Mouse (Mus musculus) heart, embryonic 14.5 days (tissue): Measurements from ENCODE around the gene Ankle2. TPM values are rescaled to one million over a fixed set of nuclear protein-coding genes. Genes with fewer than 3 reads are reported as not detected.

Experiments used
- ATAC-seq: fragments of 200-750 bp; cut with Nextera tagmentation; 2 replicates; pipeline ENCODE4 v1.8.0; 2017; ENCODE audit warnings: low read depth, moderate TSS enrichment; ENCODE audit not compliant: insufficient number of reproducible peaks, insufficient read depth, low FRiP score
- H3K27ac ChIP-seq, 2 experiments: fragments of 200-500 bp in 1 of 2; fragments of 300-500 bp in 1 of 2; sonication (generic) in 1 of 2; replicated peaks in 1 of 2; 2 replicates each; pipeline ENCODE4 v1.5.1; 2012 to 2014; ENCODE audit warnings: low read depth in 2 of 2, low read length in 2 of 2, control low read depth in 1 of 2, mild to moderate bottlenecking in 1 of 2, mixed read lengths in 1 of 2; ENCODE audit not compliant: control insufficient read depth in 1 of 2, insufficient read depth in 1 of 2
- H3K27me3 ChIP-seq: fragments of 300-500 bp; sonication (generic); 2 replicates; pipeline ENCODE4 v1.6.1; 2014; ENCODE audit warnings: mild to moderate bottlenecking, low read length, control low read depth; ENCODE audit not compliant: control insufficient read depth, insufficient read depth
- H3K36me3 ChIP-seq: fragments of 300-500 bp; sonication (generic); 2 replicates; pipeline ENCODE4 v1.6.1; 2014; ENCODE audit warnings: mild to moderate bottlenecking, control low read depth, low read length, mixed read lengths; ENCODE audit not compliant: control insufficient read depth, insufficient read depth
- H3K4me1 ChIP-seq, 2 experiments: fragments of 200-500 bp in 1 of 2; fragments of 300-500 bp in 1 of 2; sonication (generic) in 1 of 2; 2 replicates each; pipeline ENCODE4 v1.6.1; 2012 to 2014; ENCODE audit warnings: low read length in 2 of 2, control low read depth in 1 of 2, mixed read lengths in 1 of 2; ENCODE audit not compliant: control insufficient read depth in 2 of 2, insufficient read depth in 2 of 2
- H3K4me2 ChIP-seq: fragments of 300-500 bp; sonication (generic); 2 replicates; pipeline ENCODE4 v1.6.1; 2014; ENCODE audit warnings: mild to moderate bottlenecking, low read length
- H3K4me3 ChIP-seq, 2 experiments: fragments of 200-500 bp in 1 of 2; fragments of 300-500 bp in 1 of 2; sonication (generic) in 1 of 2; 2 replicates each; pipeline ENCODE4 v1.5.1; 2012 to 2014; ENCODE audit warnings: low read length in 2 of 2, mild to moderate bottlenecking in 2 of 2, control low read depth in 1 of 2, low read depth in 1 of 2, moderate library complexity in 1 of 2; ENCODE audit not compliant: control insufficient read depth in 1 of 2, insufficient read depth in 1 of 2
- H3K9ac ChIP-seq: fragments of 300-500 bp; sonication (generic); 2 replicates; pipeline ENCODE4 v1.6.1; 2014; ENCODE audit warnings: mild to moderate bottlenecking, low read length
- H3K9me3 ChIP-seq: fragments of 300-500 bp; sonication (generic); 2 replicates; pipeline ENCODE4 v1.6.1; 2016; ENCODE audit warnings: low read length, control low read depth; ENCODE audit not compliant: control insufficient read depth
- WGBS: fragments of 180-500 bp; shearing (Covaris S2); extraction: QIAGEN DNeasy Blood & Tissue Kit; methylation state at CpG from one replicate; pipeline ENCODE4 v1.1.7; 2014; 5-methylcytosine and 5-hydroxymethylcytosine counted together
- polyA plus RNA-seq: library from polyadenylated mRNA; unstranded; fragments of >200 nt; fragmentation: Nextera tagmentation; extraction: Ambion mirVana; gene quantifications from 2 replicates; pipeline ENCODE4 v1.2.1, GENCODE M21; 2014

The Ankle2 gene
- polyA plus RNA-seq, 1 experiment from 2014 or later, result 25.4 TPM

GRCm38 (mm10) chr5:110269141-110270101, 38.6 kb downstream of the Ankle2 start, which contains the start of gene Pgam5:
Pgam5 (minus strand) TSS chr5:110269913.
- Histone ChIP-seq H3K9me3 (no peaks in the 10 kb centered on the region), H3K4me3 (peak within 1 kb of the TSS; percentile 86 to 97), H3K4me1 (peaks cover 3 to 8% of the 10 kb centered on the region in 2 experiments; a peak in 3 of 4 replicates), H3K36me3 (peaks cover 33% of the 10 kb centered on the region), H3K4me2 (peak within 1 kb of the TSS; percentile 94), H3K27me3 (no peaks in the 10 kb centered on the region), H3K9ac (peak within 1 kb of the TSS; percentile 96), H3K27ac (peak within 1 kb of the TSS in 1 of 2 experiments; percentile 71; a peak in 3 of 4 replicates)
- ATAC-seq, result peak; percentile 84
- WGBS, result 1% methylated on average over 52 of the region's 66 CpGs

DNA sequence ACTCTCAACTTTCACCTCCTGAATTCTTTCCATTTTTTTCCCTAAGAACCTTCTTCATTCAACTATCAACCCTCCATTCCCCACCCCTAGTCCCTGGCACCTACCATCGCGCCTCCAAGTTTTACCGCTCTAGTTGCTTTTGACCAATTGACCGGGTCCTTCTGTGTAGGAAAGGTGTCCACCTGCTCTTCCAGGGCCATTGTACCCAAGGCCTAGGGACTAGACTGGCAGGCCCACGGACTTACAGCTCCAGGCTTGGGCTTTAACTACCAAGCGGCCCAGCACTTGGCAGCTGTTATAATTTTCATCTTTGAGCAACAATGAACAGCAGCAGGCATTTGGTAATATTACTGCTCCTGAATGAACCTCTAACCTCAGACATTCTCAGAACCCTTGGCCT, 39.4 kb downstream of the Ankle2 start:
- no peak overlapping the region for H3K4me2 ChIP-seq

GRCm38 (mm10) chr5:110274147-110274546, 43.3 kb downstream of the Ankle2 start:
- 75% methylated on average over 4 of the region's 4 CpGs for WGBS
- Histone ChIP-seq H3K27me3 (no peaks in the 10 kb centered on the region), H3K9me3 (no peaks in the 10 kb centered on the region), H3K9ac (no peak overlapping the region), H3K4me2 (no peak overlapping the region), H3K36me3 (no peaks in the 10 kb centered on the region), H3K4me1 (no peaks in the 10 kb centered on the region), H3K4me3 (no peak overlapping the region), H3K27ac (no peak overlapping the region)
- ATAC-seq, result no peak

More for the DNA sequence above, 39.4 kb downstream of the Ankle2 start:
- H3K27me3 ChIP-seq, result no peaks in the 10 kb centered on the region
- no peak overlapping the region for H3K27ac ChIP-seq
- H3K4me1 ChIP-seq, result peaks cover 3 to 8% of the 10 kb centered on the region in 2 experiments; a peak in 3 of 4 replicates
- no peak overlapping the region for H3K9ac ChIP-seq
- WGBS, result 92% methylated on average over 6 of the region's 6 CpGs
- no peaks in the 10 kb centered on the region for H3K9me3 ChIP-seq
- no peak for ATAC-seq
- peaks cover 25% of the 10 kb centered on the region for H3K36me3 ChIP-seq
- H3K4me3 ChIP-seq, result no peak overlapping the region

DNA sequence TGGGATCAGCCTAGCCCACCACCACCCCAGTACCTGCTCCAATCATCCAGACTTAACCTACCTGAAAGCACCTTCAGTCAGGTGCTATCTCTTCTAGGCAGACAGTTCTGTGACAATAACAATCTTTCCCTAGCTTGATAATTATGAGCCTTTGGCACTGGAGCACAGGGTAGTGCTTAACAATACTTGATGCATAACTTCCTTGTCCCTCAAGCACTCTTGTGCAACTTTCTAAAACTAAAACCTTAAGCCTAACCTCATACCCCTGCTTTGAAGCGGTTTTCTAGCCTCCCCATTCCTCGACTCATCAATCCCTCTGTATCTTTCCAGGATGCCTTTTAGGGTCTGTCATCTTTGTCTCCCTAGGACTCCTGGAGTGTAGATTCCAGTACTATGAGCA, 44.0 kb downstream of the Ankle2 start:
- Histone ChIP-seq H3K4me3 (no peak overlapping the region), H3K27me3 (no peaks in the 10 kb centered on the region), H3K36me3 (no peaks in the 10 kb centered on the region), H3K9ac (no peak overlapping the region), H3K4me2 (no peak overlapping the region), H3K27ac (no peak overlapping the region), H3K9me3 (no peaks in the 10 kb centered on the region), H3K4me1 (no peaks in the 10 kb centered on the region)
- no peak for ATAC-seq
- 57% methylated on average over 2 of the region's 2 CpGs for WGBS

GRCm38 (mm10) chr5:110276391-110276790, 45.6 kb downstream of the Ankle2 start:
- no peaks in the 10 kb centered on the region for H3K4me1 ChIP-seq
- H3K4me2 ChIP-seq, result no peak overlapping the region
- no peaks in the 10 kb centered on the region for H3K36me3 ChIP-seq
- no peak overlapping the region for H3K9ac ChIP-seq
- ATAC-seq, result no peak
- WGBS, result 68% methylated on average over 2 of the region's 2 CpGs
- H3K27me3 ChIP-seq, result no peaks in the 10 kb centered on the region
- H3K4me3 ChIP-seq, result no peak overlapping the region
- no peaks in the 10 kb centered on the region for H3K9me3 ChIP-seq
- H3K27ac ChIP-seq, result no peak overlapping the region

DNA sequence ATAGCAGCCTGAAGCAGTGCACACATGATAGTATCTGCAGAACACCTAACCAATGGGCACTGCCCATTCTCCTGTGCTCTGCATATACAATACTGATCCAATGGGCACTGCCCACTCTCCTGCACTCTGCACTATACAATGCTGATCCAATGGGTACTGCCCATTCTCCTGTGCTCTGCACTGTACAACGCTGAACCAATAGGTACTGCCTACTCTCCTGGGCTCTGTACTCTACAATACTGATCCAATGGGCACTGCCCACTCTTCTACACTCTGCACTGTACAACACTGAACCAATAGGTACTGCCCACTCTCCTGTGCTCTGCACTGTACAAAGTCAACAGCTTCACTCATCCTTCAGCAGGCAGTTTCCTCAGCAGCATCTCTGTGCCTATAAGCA, 46.1 kb downstream of the Ankle2 start:
- Histone ChIP-seq H3K4me3 (no peak overlapping the region), H3K27ac (no peak overlapping the region), H3K9me3 (no peaks in the 10 kb centered on the region), H3K36me3 (no peaks in the 10 kb centered on the region), H3K27me3 (no peaks in the 10 kb centered on the region), H3K9ac (no peak overlapping the region), H3K4me2 (no peak overlapping the region), H3K4me1 (no peaks in the 10 kb centered on the region)
- 0 out of 2 replicates have a peak, but pooled peaks have one; percentile 47 for ATAC-seq
- 84% methylated on average over 1 of the region's 1 CpGs for WGBS

DNA sequence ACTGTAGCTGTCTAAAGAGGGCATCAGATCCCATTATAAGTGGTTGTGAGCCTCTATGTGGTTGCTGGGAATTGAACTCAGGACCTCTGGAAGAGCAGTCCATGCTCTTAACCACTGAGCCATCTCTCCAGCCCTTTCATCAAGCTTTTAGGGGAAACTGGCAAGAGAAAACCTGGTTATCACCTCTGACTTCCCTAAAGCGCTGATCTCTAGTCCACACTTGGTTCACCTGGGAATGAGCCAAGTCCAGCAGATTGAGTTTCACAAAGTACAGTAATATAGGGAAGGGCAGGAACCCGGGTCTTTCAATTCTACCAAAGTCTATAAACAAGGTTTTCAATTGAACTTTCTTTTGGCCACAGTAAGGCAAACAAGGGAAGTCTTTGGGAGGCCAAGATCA, 51.2 kb downstream of the Ankle2 start:
- H3K4me2 ChIP-seq, result no peak overlapping the region
- H3K27ac ChIP-seq, result no peak overlapping the region
- no peaks in the 10 kb centered on the region for H3K9me3 ChIP-seq
- WGBS, result 67% methylated on average over 2 of the region's 2 CpGs
- no peak overlapping the region for H3K4me3 ChIP-seq
- peaks cover 0 to 12% of the 10 kb centered on the region in 2 experiments; a peak in 2 of 4 replicates for H3K4me1 ChIP-seq
- ATAC-seq, result no peak
- H3K9ac ChIP-seq, result no peak overlapping the region
- H3K36me3 ChIP-seq, result no peaks in the 10 kb centered on the region
- H3K27me3 ChIP-seq, result no peaks in the 10 kb centered on the region
